Mouse (Mus musculus) spleen, adult 18-20 months (tissue): ENCODE data around the gene Stx11.

ENCODE experiments used
- DNase-seq, 2 experiments: peaks; one replicate each; pipeline ENCODE4 v3.0.0; 2022; ENCODE audit warnings: mixed read lengths in 2 of 2

The Stx11 gene

GRCm38 (mm10) chr10:12911981-12912530, 52.0 kb downstream of the Stx11 start:
- DNase-seq, result no peak

DNA sequence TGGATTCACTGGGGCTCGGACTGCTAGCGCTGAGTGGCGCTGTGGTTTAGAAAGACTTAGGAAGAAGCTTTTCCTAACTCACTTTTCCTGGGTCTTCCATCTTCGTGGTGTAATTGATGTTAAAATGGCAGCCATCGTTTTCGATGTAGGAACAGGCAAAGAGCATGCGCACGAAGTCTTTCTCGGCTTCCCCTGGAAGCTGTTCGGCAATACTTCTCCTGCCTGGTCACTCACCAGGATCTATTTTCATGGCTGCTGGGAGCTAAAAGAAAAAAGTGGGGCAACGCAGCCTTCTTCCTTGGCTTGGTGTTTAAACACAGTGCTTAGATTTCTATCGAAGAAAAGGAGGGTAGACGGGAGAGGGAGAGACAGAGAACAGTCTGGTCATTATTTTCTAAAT, 52.6 kb downstream of the Stx11 start:
- DNase-seq, result no peak

DNA sequence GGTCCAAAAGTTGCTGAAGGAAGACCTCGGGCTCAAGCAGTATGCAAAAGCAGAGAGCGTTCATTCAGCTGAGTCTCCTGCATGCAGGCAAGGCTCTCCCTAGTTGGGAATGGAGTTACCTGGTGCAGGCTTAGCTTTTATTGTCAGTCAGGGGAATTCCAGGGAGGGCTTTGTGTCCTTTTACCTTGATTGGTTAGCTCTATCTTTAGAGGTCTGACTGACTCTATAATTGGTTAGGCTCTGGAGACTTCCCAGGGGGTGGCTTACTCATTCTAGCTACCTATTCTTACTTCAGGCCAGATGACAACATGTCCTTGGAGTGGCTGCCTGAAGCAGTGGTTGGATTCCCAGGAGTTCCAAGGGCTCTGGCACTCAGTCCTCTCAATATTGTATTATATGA, 54.2 kb downstream of the Stx11 start:
- DNase-seq, result no peak

GRCm38 (mm10) chr10:12909179-12909578, 54.9 kb downstream of the Stx11 start:
- DNase-seq, result no peak

- DNase-seq, result no peak
Measured at GRCm38 (mm10) chr10:12904140-12904528, 60.0 kb downstream of the Stx11 start.

- no peak for DNase-seq
Measured at GRCm38 (mm10) chr10:12903440-12904139, 60.5 kb downstream of the Stx11 start.

DNA sequence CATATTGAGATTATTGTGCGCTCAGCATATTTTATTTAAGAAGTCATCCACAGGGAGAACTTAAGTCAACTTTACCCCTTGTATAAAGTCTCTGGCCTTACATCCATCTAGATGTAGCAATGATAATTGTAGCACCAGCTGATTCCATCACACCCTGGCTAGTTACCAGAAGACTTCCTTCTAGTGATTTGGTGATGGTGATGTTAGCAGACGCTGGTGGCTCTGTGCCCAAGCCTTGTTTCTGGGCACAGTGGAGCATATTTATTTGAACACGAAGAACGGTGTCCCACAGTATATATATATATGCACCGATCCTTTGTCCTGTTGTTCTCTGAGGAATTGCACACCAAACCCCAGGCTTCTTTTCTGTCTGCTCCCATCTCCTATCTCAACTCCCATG, 64.2 kb downstream of the Stx11 start:
- DNase-seq, result no peak

GRCm38 (mm10) chr10:12893339-12893738, 70.8 kb downstream of the Stx11 start:
- DNase-seq, result no peak

- no peak for DNase-seq
Measured at GRCm38 (mm10) chr10:12888373-12888772, 75.7 kb downstream of the Stx11 start.
